Mouse (Mus musculus) layer of hippocampus, postnatal 25 days (tissue): Measurements from ENCODE around the gene Gstt1. TPM values are rescaled to one million over a fixed set of nuclear protein-coding genes. Genes with fewer than 3 reads are reported as not detected.
"Not testable (repeated sequence)": the region's sequence is repeated elsewhere in the genome, so short reads cannot be mapped to it uniquely, and the experiment has no call there.

ENCODE experiments used
- DNase-seq, 2 experiments: peaks; one replicate each; pipeline ENCODE4 v3.0.0; 2022; ENCODE audit warnings: mixed read lengths in 2 of 2, low spot score in 1 of 2; ENCODE audit errors: extremely low spot score in 1 of 2
- total RNA-seq, 2 experiments: library from RNA; stranded (reverse); gene quantifications; 2 replicates each; pipeline ENCODE4 v1.2.3; 2021

Gstt1 gene
- 1 to 10 TPM; 3.9 to 6.5 TPM for total RNA-seq

GRCm38 (mm10) chr10:75798176-75798696, at the start of gene Gstt1:
Gene Gstt1 (minus strand): TSS chr10:75798584.
- DNase-seq: peak in 1 of 2 experiments; percentile 30

- no peak for DNase-seq
Observed at GRCm38 (mm10) chr10:75845306-75845930, 47.0 kb upstream of the Gstt1 start.

- DNase-seq: no peak
Observed at GRCm38 (mm10) chr10:75844800-75845199, 46.4 kb upstream of the Gstt1 start.

- not testable (repeated sequence) for DNase-seq
Observed at GRCm38 (mm10) chr10:75843898-75844297, 45.5 kb upstream of the Gstt1 start.

- no peak for DNase-seq
Observed at GRCm38 (mm10) chr10:75839092-75839491, 40.7 kb upstream of the Gstt1 start.

GRCm38 (mm10) chr10:75837248-75837759, 38.9 kb upstream of the Gstt1 start, which contains the start of gene Gstt2:
Gene Gstt2 (minus strand): TSS chr10:75837424.
- DNase-seq: peak; percentile 81 to 88

GRCm38 (mm10) chr10:75835761-75836531, 37.6 kb upstream of the Gstt1 start:
- no peak for DNase-seq

GRCm38 (mm10) chr10:75835307-75835706, 36.9 kb upstream of the Gstt1 start:
- no peak for DNase-seq

GRCm38 (mm10) chr10:75834721-75835120, 36.3 kb upstream of the Gstt1 start:
- no peak for DNase-seq

- no peak for DNase-seq
Observed at GRCm38 (mm10) chr10:75834250-75834649, 35.9 kb upstream of the Gstt1 start.

- DNase-seq: no peak
Observed at GRCm38 (mm10) chr10:75833456-75834080, 35.2 kb upstream of the Gstt1 start.

GRCm38 (mm10) chr10:75832272-75832895, 34.0 kb upstream of the Gstt1 start:
- DNase-seq: peak in 1 of 2 experiments; percentile 54

GRCm38 (mm10) chr10:75830275-75830670, 31.9 kb upstream of the Gstt1 start:
- no peak for DNase-seq

GRCm38 (mm10) chr10:75829529-75830274, 31.3 kb upstream of the Gstt1 start:
- DNase-seq: no peak

GRCm38 (mm10) chr10:75828500-75828931, 30.1 kb upstream of the Gstt1 start:
- peak in 1 of 2 experiments; percentile 25 for DNase-seq

- DNase-seq: no peak
Observed at GRCm38 (mm10) chr10:75827668-75828360, 29.4 kb upstream of the Gstt1 start.

GRCm38 (mm10) chr10:75824530-75824929, 26.1 kb upstream of the Gstt1 start:
- DNase-seq: no peak

GRCm38 (mm10) chr10:75823782-75824181, 25.4 kb upstream of the Gstt1 start:
- DNase-seq: no peak

- DNase-seq: no peak
Observed at GRCm38 (mm10) chr10:75822443-75822842, 24.1 kb upstream of the Gstt1 start, which contains the start of gene Gstt4. Gene Gstt4 (minus strand): TSS chr10:75822543.
